Mouse (Mus musculus) cerebellum, postnatal 10 days (tissue): Measurements from ENCODE around the gene Neurog2.

Experiments
- DNase-seq, 2 experiments: peaks; one replicate each; pipeline ENCODE4 v3.0.0; 2021; ENCODE audit warnings: mixed read lengths in 2 of 2

The Neurog2 gene

DNA sequence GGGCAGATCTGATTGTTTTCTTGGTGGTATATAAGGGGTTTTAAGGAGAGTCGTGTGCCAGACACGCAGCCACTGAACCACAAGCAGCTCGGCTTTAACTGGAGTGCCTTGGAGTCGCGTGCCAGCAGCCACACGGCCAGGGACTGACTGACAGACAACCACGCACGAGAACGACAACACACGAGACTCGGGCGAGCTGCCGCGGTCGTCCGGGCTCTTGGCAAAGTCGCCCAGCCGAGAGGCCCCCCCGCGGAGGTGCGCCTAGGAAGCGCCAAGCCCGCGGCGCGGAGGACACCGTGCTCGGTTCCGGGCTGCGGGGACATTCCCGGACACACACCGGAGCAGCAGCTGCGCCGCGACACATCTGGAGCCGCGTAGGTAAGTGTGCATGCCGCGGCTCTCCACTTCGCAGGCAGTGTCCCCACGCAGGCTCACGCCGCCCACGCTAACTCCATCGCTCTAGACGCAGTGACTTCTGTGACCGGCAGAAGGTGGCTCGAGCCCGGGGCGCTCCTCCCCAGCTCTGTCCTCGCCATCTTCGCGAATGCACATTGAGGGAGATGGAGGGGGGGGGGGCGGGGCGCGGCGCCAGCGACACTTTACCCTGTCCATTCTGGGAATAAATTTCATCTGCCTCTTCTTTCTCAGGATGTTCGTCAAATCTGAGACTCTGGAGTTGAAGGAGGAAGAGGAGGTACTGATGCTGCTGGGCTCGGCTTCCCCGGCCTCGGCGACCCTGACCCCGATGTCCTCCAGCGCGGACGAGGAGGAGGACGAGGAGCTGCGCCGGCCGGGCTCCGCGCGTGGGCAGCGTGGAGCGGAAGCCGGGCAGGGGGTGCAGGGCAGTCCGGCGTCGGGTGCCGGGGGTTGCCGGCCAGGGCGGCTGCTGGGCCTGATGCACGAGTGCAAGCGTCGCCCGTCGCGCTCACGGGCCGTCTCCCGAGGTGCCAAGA lies at the start of gene Neurog2:
TSS of gene Neurog2 (plus strand) at position 56 of the 953 bp plus-strand sequence.
- peak; percentile 61 to 62 for DNase-seq

DNA sequence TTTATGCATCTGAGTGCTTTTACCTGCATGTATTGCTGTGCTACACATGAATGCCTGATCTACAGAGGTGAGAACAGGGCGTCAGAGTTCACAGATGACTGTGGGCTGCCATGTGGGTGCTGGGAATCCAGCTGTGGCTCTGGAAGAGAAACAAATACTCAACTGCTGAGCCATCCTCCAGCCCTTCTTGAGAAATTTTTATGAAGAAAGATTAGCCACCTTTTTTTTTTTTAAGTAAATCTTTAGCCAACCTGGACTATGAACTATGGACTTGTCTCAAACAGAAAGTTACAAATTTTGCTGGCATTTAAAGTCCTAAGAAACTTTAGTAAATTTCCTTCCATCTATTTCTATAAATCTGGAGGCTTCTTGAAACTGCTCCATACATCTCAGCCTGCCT lies 35.8 kb upstream of the Neurog2 start:
- DNase-seq, result no peak

DNA sequence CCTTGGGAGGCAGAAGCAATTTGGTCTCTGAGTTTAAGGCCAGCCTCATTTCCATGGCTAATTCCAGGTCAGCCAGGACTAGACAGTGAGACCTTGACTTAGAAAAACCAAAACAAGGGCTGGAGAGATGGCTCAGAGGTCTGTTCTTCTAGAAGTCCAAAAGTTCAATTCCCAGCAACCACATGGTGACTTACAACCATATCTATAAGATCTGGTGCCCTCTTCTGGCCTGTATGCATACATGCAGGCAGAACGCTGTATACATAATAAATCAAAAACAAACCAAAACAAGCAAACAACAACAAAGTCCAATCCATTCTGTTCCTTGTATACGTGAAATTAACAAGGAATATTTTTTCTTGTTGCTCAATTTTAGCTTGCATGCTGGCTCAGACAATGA lies 24.8 kb upstream of the Neurog2 start:
- DNase-seq, result no peak

- DNase-seq, result peak; percentile 88 to 89
Measured at GRCm38 (mm10) chr3:127625296-127625695, 7.6 kb upstream of the Neurog2 start.

DNA sequence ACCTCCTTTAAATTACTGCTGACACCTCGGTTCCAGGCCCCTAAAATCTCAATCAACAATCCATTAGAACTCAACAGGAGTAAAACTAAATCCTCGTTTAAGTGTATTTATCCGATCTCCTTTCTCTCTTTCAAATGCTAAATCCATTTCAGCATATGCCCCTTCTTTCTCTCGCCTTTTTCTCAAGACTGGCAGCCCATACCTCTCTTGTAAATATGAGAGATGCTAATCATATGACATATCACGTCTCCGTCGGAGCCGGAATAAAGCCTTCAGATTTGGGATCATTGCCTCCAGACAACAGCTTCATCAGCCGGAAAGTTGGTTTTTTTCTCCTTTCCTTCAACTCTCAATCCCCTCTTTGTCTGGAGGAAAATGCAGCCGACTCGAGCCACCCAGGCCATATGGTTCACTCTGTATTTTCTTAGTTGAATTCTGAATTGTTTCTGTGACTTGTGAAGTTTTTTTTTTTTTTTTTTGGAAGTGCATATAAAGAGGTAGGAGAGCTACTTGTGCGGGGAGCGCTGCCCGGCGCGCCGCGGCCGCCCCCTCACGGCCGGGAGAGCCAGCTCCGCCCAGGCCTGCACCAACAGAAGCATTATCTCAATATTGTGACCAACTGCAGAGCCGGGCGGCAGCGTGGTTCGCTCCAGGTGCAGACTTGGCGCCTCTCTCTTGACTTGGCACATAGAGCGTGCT lies 7.1 kb upstream of the Neurog2 start:
- DNase-seq, result peak; percentile 31 to 48

DNA sequence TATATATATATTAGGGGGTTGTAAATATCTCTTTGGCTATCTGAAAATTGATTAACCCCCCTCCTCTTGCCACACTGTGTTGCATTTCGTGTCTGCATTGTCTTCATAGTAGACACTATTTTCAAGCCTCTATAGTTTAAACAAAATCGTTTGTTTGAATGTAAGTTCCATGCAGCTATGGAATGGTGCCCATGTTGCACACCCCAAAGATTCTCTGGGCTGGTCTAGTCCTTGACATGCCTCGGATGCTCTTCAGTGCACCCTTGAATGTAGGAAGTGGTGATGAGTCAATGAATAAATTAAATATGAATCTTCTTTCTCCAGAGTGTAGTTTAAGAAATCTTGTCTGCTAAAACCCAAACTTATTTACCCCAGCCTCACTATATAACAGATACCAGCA lies 6.4 kb upstream of the Neurog2 start:
- DNase-seq, result no peak

DNA sequence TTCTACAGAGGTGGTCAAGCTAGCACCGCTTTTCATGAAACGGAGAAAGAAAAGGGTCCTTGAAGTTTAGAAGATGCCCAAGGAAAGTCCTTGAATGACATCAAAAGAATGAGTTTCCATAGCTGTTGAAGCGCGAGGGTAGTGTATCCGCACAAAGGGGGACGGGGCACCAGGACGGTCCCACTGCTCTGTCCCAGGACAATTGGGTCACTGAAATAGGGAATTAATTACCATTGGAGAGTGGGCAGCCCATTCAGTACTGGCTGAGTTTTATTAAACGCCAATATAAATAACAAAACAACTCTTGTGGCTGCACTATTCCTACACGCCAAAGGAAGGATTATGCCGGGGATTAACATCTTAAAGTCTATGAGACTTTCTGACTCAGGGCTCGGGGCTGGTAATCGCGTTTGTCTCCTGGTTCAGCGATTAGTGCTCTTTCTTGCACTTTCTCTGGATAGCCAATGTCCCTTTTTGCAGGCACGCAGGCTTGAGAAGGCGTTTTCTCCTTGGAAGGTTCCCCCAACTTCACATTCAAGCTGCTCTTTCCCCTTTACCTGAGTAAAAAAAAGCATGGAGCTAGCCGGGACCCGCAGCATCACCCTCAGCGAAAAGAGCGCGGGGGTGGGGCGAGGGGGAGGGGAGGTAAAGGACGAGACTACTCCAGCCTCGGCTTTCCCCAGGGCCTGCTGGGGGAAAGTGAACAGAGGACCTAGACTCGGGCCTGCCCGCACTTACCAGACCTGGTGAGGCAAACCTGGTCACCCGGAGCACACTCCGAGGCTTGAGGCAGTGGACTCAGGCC lies 5.6 kb upstream of the Neurog2 start:
- no peak for DNase-seq

DNA sequence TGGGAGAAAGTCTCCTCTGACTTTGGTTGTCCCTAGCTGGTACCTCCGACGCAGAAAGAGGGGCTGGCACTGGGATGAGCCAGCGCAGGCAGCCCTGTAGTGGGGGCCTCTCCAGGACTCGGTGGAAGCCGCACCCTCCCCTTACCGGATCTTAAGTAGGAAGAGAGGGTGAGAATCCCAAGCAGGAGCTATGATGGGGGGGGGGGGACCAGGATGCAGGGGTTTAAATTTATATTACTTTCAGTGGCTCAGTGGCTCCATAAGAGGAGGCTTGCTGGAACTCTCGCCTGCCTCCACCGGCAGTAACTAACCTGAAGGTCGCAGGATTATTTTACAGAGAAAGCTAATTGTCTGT lies 5.0 kb upstream of the Neurog2 start:
- DNase-seq, result no peak

- DNase-seq, result peak in 1 of 2 experiments; percentile 27
Measured at GRCm38 (mm10) chr3:127628311-127629184, 4.4 kb upstream of the Neurog2 start.

- no peak for DNase-seq
Measured at GRCm38 (mm10) chr3:127630190-127630589, 2.7 kb upstream of the Neurog2 start.

GRCm38 (mm10) chr3:127630735-127631372 lies 2.1 kb upstream of the Neurog2 start:
- DNase-seq, result peak in 1 of 2 experiments; percentile 17

- peak in 1 of 2 experiments; percentile 21 for DNase-seq
Measured at GRCm38 (mm10) chr3:127631582-127631981, 1.4 kb upstream of the Neurog2 start.

GRCm38 (mm10) chr3:127632531-127632930 lies 404 bp upstream of the Neurog2 start:
- DNase-seq, result peak; percentile 61 to 62

DNA sequence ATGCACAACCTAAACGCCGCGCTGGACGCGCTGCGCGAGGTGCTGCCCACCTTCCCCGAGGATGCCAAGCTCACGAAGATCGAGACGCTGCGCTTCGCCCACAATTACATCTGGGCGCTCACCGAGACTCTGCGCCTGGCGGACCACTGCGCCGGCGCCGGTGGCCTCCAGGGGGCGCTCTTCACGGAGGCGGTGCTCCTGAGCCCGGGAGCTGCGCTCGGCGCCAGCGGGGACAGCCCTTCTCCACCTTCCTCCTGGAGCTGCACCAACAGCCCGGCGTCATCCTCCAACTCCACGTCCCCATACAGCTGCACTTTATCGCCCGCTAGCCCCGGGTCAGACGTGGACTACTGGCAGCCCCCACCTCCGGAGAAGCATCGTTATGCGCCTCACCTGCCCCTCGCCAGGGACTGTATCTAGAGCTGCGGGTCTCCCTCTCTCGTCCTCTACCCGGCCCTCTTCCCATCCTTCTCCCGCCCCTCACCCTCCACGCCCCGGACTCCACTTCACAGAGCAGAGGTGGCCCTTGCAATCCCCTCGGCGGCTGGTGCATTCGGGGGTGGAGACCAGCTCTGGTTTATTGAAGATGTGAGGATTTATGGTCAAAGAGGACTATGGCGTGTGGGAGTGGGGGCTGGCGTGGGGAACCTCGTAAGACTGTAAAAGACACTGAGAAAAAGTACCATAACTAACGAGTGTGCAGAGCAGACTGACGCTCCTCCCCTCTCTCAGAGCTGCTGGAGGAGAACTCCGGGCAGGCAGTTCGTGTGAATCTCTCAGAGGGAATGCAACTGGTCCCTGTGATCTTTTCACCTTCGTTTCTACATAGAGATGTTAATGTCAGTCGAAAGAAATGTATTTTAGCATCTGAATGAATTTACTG lies 1.4 kb downstream of the Neurog2 start:
- peak; percentile 89 to 90 for DNase-seq

DNA sequence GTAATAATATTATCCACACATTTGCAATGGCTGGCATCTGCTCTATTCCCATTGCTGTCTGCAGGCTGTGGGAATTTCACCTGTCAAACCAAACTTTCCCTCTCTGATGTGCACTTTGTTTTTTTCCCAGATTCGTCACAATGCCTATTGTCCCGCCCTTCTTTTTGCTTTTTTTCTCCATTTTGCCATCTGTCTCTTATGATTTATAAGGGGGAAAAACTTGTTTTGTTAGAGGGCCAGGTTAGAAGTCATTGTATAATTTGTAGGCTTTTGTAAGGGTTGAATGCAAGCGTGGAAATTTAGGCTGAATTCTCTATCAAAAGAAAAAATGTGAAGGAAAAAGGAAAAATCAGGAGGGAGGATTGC lies 2.0 kb downstream of the Neurog2 start:
- no peak for DNase-seq

GRCm38 (mm10) chr3:127639875-127640761 lies 7.2 kb downstream of the Neurog2 start:
- DNase-seq, result peak; percentile 77 to 82

- no peak for DNase-seq
Measured at GRCm38 (mm10) chr3:127640762-127641700, 8.1 kb downstream of the Neurog2 start.

DNA sequence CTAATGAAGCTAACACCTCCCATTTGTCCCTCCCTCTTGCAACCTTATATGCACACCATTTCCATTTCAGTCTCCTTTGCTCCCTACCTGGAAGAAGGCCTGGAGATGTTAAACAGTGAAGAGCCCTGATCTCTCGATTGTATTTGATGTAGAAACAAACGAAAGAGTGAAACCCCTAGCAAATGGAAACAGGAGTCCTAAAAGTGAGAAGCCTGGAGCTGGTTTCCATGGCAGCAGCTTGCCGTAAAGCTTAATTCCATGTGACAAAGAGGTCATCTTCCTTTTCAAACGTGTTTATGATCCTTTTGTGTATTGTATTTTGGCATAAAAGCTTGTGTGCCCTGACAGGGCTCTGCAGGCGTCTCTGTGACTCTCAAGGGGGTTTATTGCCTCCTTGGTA lies 9.3 kb downstream of the Neurog2 start:
- DNase-seq, result no peak
